Mouse (Mus musculus) heart, postnatal 10 days (tissue): ENCODE measurements around the gene Hoxc9. TPM values are rescaled to one million over a fixed set of nuclear protein-coding genes. Genes with fewer than 3 reads are reported as not detected.

ENCODE experiments used
- DNase-seq, 2 experiments: peaks; one replicate each; pipeline ENCODE4 v3.0.0; 2021
- intact Hi-C: fragments of 180-260 bp; cut with DNase I; formaldehyde crosslinking; loops from one replicate; pipeline ENCODE4 v1.15.1; 2025
- microRNA-seq, 2 experiments: library from miRNA; unstranded; fragments of <30 nt; microRNA quantifications; one replicate each; pipeline ENCODE4 v1.2.0; 2022
- total RNA-seq, 2 experiments: library from RNA; stranded (reverse); gene quantifications; 2 replicates each; pipeline ENCODE4 v1.2.3; 2021

Hoxc9 gene
- total RNA-seq, 2 experiments from 2014 or later = not detected

GRCm38 (mm10) chr15:103014166-103015008 lies 38.1 kb downstream of the Hoxc9 start:
- no peak for DNase-seq
- intact Hi-C loops = loop anchor here (5.0 kb wide), 1 partner anchor 118 kb away; no protein-coding TSS in a partner anchor

- intact Hi-C loops = no loop called here
- no peak for DNase-seq
Measured at GRCm38 (mm10) chr15:103015009-103015399, 38.8 kb downstream of the Hoxc9 start.

- intact Hi-C loops = no loop called here
- DNase-seq = no peak
Measured at GRCm38 (mm10) chr15:103015406-103016166, 39.3 kb downstream of the Hoxc9 start.

- DNase-seq = no peak
- intact Hi-C loops = no loop called here
Measured at GRCm38 (mm10) chr15:103018636-103019035, 42.4 kb downstream of the Hoxc9 start, which contains the start of gene Hoxc4. TSS of gene Hoxc4 (plus strand) at chr15:103018934.

- intact Hi-C loops = no loop called here
- DNase-seq = no peak
Measured at GRCm38 (mm10) chr15:103020899-103021418, 44.7 kb downstream of the Hoxc9 start.

- no peak for DNase-seq
- intact Hi-C loops = no loop called here
Measured at GRCm38 (mm10) chr15:103021544-103021943, 45.3 kb downstream of the Hoxc9 start.

- intact Hi-C loops = no loop called here
Measured at GRCm38 (mm10) chr15:103024131-103024530, 47.9 kb downstream of the Hoxc9 start.

GRCm38 (mm10) chr15:103027266-103028235 lies 51.3 kb downstream of the Hoxc9 start:
- intact Hi-C loops = no loop called here
- DNase-seq = no peak

More at GRCm38 (mm10) chr15:103024131-103024530, 47.9 kb downstream of the Hoxc9 start:
- no peak for DNase-seq

GRCm38 (mm10) chr15:103028916-103029512 lies 52.8 kb downstream of the Hoxc9 start:
- DNase-seq = no peak

GRCm38 (mm10) chr15:103030142-103030541 lies 53.9 kb downstream of the Hoxc9 start:
- intact Hi-C loops = no loop called here
- DNase-seq = no peak

More at GRCm38 (mm10) chr15:103028916-103029512, 52.8 kb downstream of the Hoxc9 start:
- intact Hi-C loops = no loop called here

- DNase-seq = no peak
- intact Hi-C loops = no loop called here
Measured at GRCm38 (mm10) chr15:103032167-103032566, 55.9 kb downstream of the Hoxc9 start.

GRCm38 (mm10) chr15:103032646-103033575 lies 56.7 kb downstream of the Hoxc9 start:
- intact Hi-C loops = no loop called here

GRCm38 (mm10) chr15:103034043-103034806 lies 58.0 kb downstream of the Hoxc9 start:
- intact Hi-C loops = no loop called here
- no peak for DNase-seq

More at GRCm38 (mm10) chr15:103032646-103033575, 56.7 kb downstream of the Hoxc9 start:
- DNase-seq = no peak

Small RNA genes lying within 50 kb of the gene (microRNA-seq; reads per million reads assigned to microRNA genes)
- gene Mir196a-2 (0.24 to 0.35 reads per million in 2 experiments), gene Mir615 (2.1 to 7.6 reads per million in 2 experiments)

Other genes starting within 250 kb of the Hoxc9 start
- gene Hoxc13, start 55.3 kb upstream of the Hoxc9 start, total RNA-seq = not detected
- not detected for gene Hoxc12, start 39.7 kb upstream of the Hoxc9 start, total RNA-seq
- not detected for gene Hoxc11, start 22.0 kb upstream of the Hoxc9 start, total RNA-seq
- not detected for gene Hoxc10, start 9.6 kb upstream of the Hoxc9 start, total RNA-seq
- under 1 TPM; 0.12 to 0.15 TPM for gene Hoxc5, start 9.0 kb upstream of the Hoxc9 start, total RNA-seq
- not detected for gene Hoxc8, start 14.2 kb downstream of the Hoxc9 start, total RNA-seq
- under 1 TPM in 1 of 2 experiments, not detected in 1; 0.15 TPM for gene Hoxc6, start 21.8 kb downstream of the Hoxc9 start, total RNA-seq
- under 1 TPM in 1 of 2 experiments, not detected in 1; 0.24 TPM for gene Hoxc4, start 42.5 kb downstream of the Hoxc9 start, total RNA-seq
- 10 to 100 TPM; 13.7 to 16.1 TPM for gene Smug1, start 190.7 kb downstream of the Hoxc9 start, total RNA-seq